ENCODE assay signal across 8 mouse cellular contexts in the genomic region with DNA sequence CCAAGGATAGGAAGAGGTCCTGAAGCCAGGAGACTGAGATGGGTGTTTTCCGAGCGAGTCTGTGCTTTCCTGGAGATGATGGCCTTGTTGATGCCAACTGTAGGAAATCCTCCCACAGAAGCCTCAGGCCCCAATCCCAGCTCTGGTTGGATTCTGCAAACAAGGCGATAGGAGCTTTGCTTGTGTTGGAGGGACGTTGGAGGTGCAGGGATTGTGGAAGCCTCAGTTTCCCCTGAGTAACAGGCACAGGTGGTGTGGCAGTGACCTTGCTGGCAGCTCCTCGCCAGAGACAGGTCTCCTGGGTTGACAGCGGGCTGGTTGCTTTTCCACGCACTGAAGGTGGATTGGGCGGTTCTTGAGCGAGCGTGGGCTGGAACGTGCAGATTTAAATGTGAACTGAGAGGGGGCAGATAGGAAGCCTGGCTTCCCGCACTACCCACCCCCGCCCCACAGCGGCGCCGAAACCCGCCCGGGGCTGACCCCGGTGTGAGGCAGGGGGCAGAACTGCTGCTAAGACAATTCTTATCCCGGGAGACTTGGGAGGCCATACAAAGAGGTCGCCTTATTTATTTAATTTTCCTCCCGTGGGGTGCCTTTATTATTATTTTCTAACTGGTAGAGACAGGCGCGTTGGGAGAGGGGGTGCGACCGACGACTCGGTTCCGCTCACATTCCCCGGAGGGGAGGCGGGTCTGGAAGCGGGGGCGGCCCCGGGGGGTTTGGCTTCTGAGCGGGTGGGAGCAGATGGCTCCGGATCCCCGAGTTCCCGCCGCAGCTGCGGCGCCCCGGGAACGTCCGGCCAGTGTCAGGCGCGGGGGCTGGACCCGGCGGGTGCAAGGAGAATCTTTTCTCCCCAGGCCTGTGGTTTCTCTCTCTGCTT. TPM values are rescaled to one million over a fixed set of nuclear protein-coding genes. Genes with fewer than 3 reads are reported as not detected.
DNase-seq lines count a peak whose midpoint lies in the region; ATAC-seq and TF ChIP-seq lines count a peak whose summit lies in the region.

No protein-coding gene starts in this region.

- H3K27me3 ChIP-seq in forebrain, embryonic 15.5 days = peaks cover 19% of the 10 kb centered on the region
- peaks cover 69% of the 10 kb centered on the region for H3K27me3 ChIP-seq in intestine, embryonic 15.5 days (replicated peaks)
- H3K27me3 ChIP-seq in midbrain, postnatal 0 days (ENCODE audit: insufficient read depth, low read length) = no peaks in the 10 kb centered on the region

- H3K4me1 ChIP-seq in forebrain, embryonic 15.5 days = peaks cover 41% of the 10 kb centered on the region
- peaks cover 34% of the 10 kb centered on the region for H3K4me1 ChIP-seq in intestine, embryonic 15.5 days (replicated peaks)
- H3K4me1 ChIP-seq in midbrain, postnatal 0 days (ENCODE audit: insufficient read depth, low read length) = peaks cover 20% of the 10 kb centered on the region; the same call in 1 of the 2 replicates

- peak; percentile 53 for DNase-seq in gastrocnemius, postnatal 10 days
- no peak for DNase-seq in gastrocnemius, adult 18-20 months (ENCODE audit: low spot score)
- peak; percentile 65 for DNase-seq in MN1 (ENCODE audit: low spot score)
- no peak for DNase-seq in midbrain, postnatal 0 days (ENCODE audit: low spot score)
- DNase-seq in urinary bladder, adult 2 months (ENCODE audit: low spot score) = no peak
- DNase-seq in ovary, postnatal 36 days (ENCODE audit: low spot score) = no peak

- H3K36me3 ChIP-seq in forebrain, embryonic 15.5 days = peaks cover 11% of the 10 kb centered on the region; the same call in 1 of the 2 replicates
- no peaks in the 10 kb centered on the region for H3K36me3 ChIP-seq in intestine, embryonic 15.5 days
- H3K36me3 ChIP-seq in midbrain, postnatal 0 days (ENCODE audit: insufficient read depth, low read length) = peaks cover 24% of the 10 kb centered on the region

- peak overlapping the region; percentile 59 for H3K9ac ChIP-seq in forebrain, embryonic 15.5 days (replicated peaks)
- peak overlapping the region; percentile 14; the same call in 1 of the 2 replicates for H3K9ac ChIP-seq in intestine, embryonic 15.5 days
- H3K9ac ChIP-seq in midbrain, postnatal 0 days (replicated peaks; ENCODE audit: low read length, poor library complexity, severe bottlenecking) = peak overlapping the region; percentile 95

- H3K4me3 ChIP-seq in forebrain, embryonic 15.5 days = peak overlapping the region; percentile 70
- peak overlapping the region; percentile 23 for H3K4me3 ChIP-seq in intestine, embryonic 15.5 days (replicated peaks)
- peak overlapping the region; percentile 83 for H3K4me3 ChIP-seq in midbrain, postnatal 0 days (ENCODE audit: low read depth, low read length)

- no peak for ATAC-seq in forebrain, embryonic 15.5 days (replicated peaks)
- ATAC-seq in intestine, embryonic 15.5 days = no peak
- no peak for ATAC-seq in midbrain, postnatal 0 days (ENCODE audit: low FRiP score)

- peak overlapping the region; percentile 76 for H3K4me2 ChIP-seq in forebrain, embryonic 15.5 days (replicated peaks)
- peak overlapping the region; percentile 92 for H3K4me2 ChIP-seq in intestine, embryonic 15.5 days (replicated peaks)
- peak overlapping the region; percentile 93 for H3K4me2 ChIP-seq in midbrain, postnatal 0 days (ENCODE audit: low read depth, low read length, poor library complexity, severe bottlenecking)

- no peaks in the 10 kb centered on the region for H3K9me3 ChIP-seq in forebrain, embryonic 15.5 days
- H3K9me3 ChIP-seq in intestine, embryonic 15.5 days = no peaks in the 10 kb centered on the region
- no peaks in the 10 kb centered on the region for H3K9me3 ChIP-seq in midbrain, postnatal 0 days (ENCODE audit: low read length)

- peak; percentile 28 for TF ChIP-seq CTCF in midbrain, postnatal 0 days (IDR thresholded peaks at IDR 0.05)

- 2% methylated on average over 48 of the region's 48 CpGs for WGBS in forebrain, embryonic 15.5 days
- 5% methylated on average over 48 of the region's 48 CpGs for WGBS in intestine, embryonic 15.5 days
- WGBS in midbrain, postnatal 0 days = 5% methylated on average over 42 of the region's 48 CpGs

- no peak overlapping the region for H3K27ac ChIP-seq in forebrain, embryonic 15.5 days (replicated peaks)
- H3K27ac ChIP-seq in intestine, embryonic 15.5 days = no peak overlapping the region
- peak overlapping the region; percentile 13 for H3K27ac ChIP-seq in midbrain, postnatal 0 days (ENCODE audit: low read depth, low read length)

RNA-seq across cellular contexts. Expression of a gene that starts 6.1 kb away (rescaled TPM):
- total RNA-seq in gastrocnemius, postnatal 10 days (2021) = 1 to 10 TPM; 2.7 to 3.4 TPM
- 1 to 10 TPM; 1.3 to 1.7 TPM for total RNA-seq in gastrocnemius, adult 18-20 months (2021)
- polyA plus RNA-seq in forebrain, embryonic 15.5 days (2015; fragmentation: Nextera tagmentation; extraction: Ambion mirVana) = 2.9 and 3.0 TPM in 2 replicates
- polyA plus RNA-seq in intestine, embryonic 15.5 days (2015; fragmentation: Nextera tagmentation; extraction: Ambion mirVana) = 0.16 and 0.43 TPM in 2 replicates
- total RNA-seq in midbrain, postnatal 0 days (2014; rRNA removed) = 330 and 343 TPM in 2 replicates
- polyA plus RNA-seq in midbrain, postnatal 0 days (2015; fragmentation: Nextera tagmentation; extraction: Ambion mirVana) = 5.4 and 6.3 TPM in 2 replicates
- 2.5 and 5.4 TPM in 2 replicates for polyA plus RNA-seq in urinary bladder, adult 2 months (2012; rRNA removed)

RNA-seq across cellular contexts. Expression of a gene that starts 11.1 kb away (rescaled TPM):
- 10 to 100 TPM; 29.7 to 32.0 TPM for total RNA-seq in gastrocnemius, postnatal 10 days (2021)
- total RNA-seq in gastrocnemius, adult 18-20 months (2021) = 10 to 100 TPM; 22.4 to 23.4 TPM
- polyA plus RNA-seq in forebrain, embryonic 15.5 days (2015; fragmentation: Nextera tagmentation; extraction: Ambion mirVana) = 118 and 122 TPM in 2 replicates
- polyA plus RNA-seq in intestine, embryonic 15.5 days (2015; fragmentation: Nextera tagmentation; extraction: Ambion mirVana) = 167 and 181 TPM in 2 replicates
- total RNA-seq in midbrain, postnatal 0 days (2014; rRNA removed) = 109 and 122 TPM in 2 replicates
- polyA plus RNA-seq in midbrain, postnatal 0 days (2015; fragmentation: Nextera tagmentation; extraction: Ambion mirVana) = 101 and 104 TPM in 2 replicates
- polyA plus RNA-seq in urinary bladder, adult 2 months (2012; rRNA removed) = 79.5 and 81.4 TPM in 2 replicates

RNA-seq across cellular contexts. Expression of a gene that starts 17.8 kb away (rescaled TPM):
- 100 to 1,000 TPM; 122 to 147 TPM for total RNA-seq in gastrocnemius, postnatal 10 days (2021)
- 10 to 100 TPM; 42.2 to 45.6 TPM for total RNA-seq in gastrocnemius, adult 18-20 months (2021)
- polyA plus RNA-seq in forebrain, embryonic 15.5 days (2015; fragmentation: Nextera tagmentation; extraction: Ambion mirVana) = 1,729 and 1,809 TPM in 2 replicates
- 1,579 and 1,616 TPM in 2 replicates for polyA plus RNA-seq in intestine, embryonic 15.5 days (2015; fragmentation: Nextera tagmentation; extraction: Ambion mirVana)
- 311 and 365 TPM in 2 replicates for total RNA-seq in midbrain, postnatal 0 days (2014; rRNA removed)
- polyA plus RNA-seq in midbrain, postnatal 0 days (2015; fragmentation: Nextera tagmentation; extraction: Ambion mirVana) = 364 and 374 TPM in 2 replicates
- polyA plus RNA-seq in urinary bladder, adult 2 months (2012; rRNA removed) = 252 and 268 TPM in 2 replicates

RNA-seq across cellular contexts. Expression of a gene that starts 21.2 kb away (rescaled TPM):
- 1 to 10 TPM; 1.1 to 2.0 TPM for total RNA-seq in gastrocnemius, postnatal 10 days (2021)
- 1 to 10 TPM in 1 of 2 experiments, under 1 TPM in 1; 0.39 to 1.0 TPM for total RNA-seq in gastrocnemius, adult 18-20 months (2021)
- 5.6 and 7.0 TPM in 2 replicates for polyA plus RNA-seq in forebrain, embryonic 15.5 days (2015; fragmentation: Nextera tagmentation; extraction: Ambion mirVana)
- polyA plus RNA-seq in intestine, embryonic 15.5 days (2015; fragmentation: Nextera tagmentation; extraction: Ambion mirVana) = 0.74 and 0.91 TPM in 2 replicates
- 84.0 and 90.0 TPM in 2 replicates for total RNA-seq in midbrain, postnatal 0 days (2014; rRNA removed)
- 8.6 and 9.8 TPM in 2 replicates for polyA plus RNA-seq in midbrain, postnatal 0 days (2015; fragmentation: Nextera tagmentation; extraction: Ambion mirVana)
- 3.5 and 4.9 TPM in 2 replicates for polyA plus RNA-seq in urinary bladder, adult 2 months (2012; rRNA removed)

RNA-seq across cellular contexts. Expression of a gene that starts 33.1 kb away (rescaled TPM):
- total RNA-seq in gastrocnemius, postnatal 10 days (2021) = under 1 TPM; 0.45 to 0.49 TPM
- under 1 TPM in 1 of 2 experiments, not detected in 1; 0.19 TPM for total RNA-seq in gastrocnemius, adult 18-20 months (2021)
- polyA plus RNA-seq in forebrain, embryonic 15.5 days (2015; fragmentation: Nextera tagmentation; extraction: Ambion mirVana) = 0.11 and 0.15 TPM in 2 replicates
- polyA plus RNA-seq in intestine, embryonic 15.5 days (2015; fragmentation: Nextera tagmentation; extraction: Ambion mirVana) = 0.05 and 0.11 TPM in 2 replicates
- total RNA-seq in midbrain, postnatal 0 days (2014; rRNA removed) = 0.22 TPM in 1 of 2 replicates, not detected in the other
- polyA plus RNA-seq in midbrain, postnatal 0 days (2015; fragmentation: Nextera tagmentation; extraction: Ambion mirVana) = 0.13 TPM in 1 of 2 replicates, not detected in the other
- polyA plus RNA-seq in urinary bladder, adult 2 months (2012; rRNA removed) = 0.28 and 0.50 TPM in 2 replicates

Comparison
In these comparisons a context has a peak if more than half of its experiments do, and no peak if none do; other contexts are left out.
1. DNase-seq: peak in gastrocnemius, postnatal 10 days (single experiment) and MN1 (single experiment); none in gastrocnemius, adult 18-20 months (single experiment), midbrain, postnatal 0 days (single experiment), urinary bladder, adult 2 months (single experiment) and ovary, postnatal 36 days (single experiment).
2. H3K4me3 ChIP-seq: peak in every context shown above with its lines; median percentile 83 in midbrain, postnatal 0 days; 70 in forebrain, embryonic 15.5 days; 23 in intestine, embryonic 15.5 days.
3. H3K9ac ChIP-seq: peak in every context shown above with its lines; median percentile 95 in midbrain, postnatal 0 days; 59 in forebrain, embryonic 15.5 days; 14 in intestine, embryonic 15.5 days.
4. Peak in every context shown above with its lines, with median percentiles within 50 percentile points of each other: H3K4me2 ChIP-seq.